Mouse (Mus musculus) cerebellum, adult 2 months (tissue): ENCODE measurements at regions not wholly inside any gene's neighbourhood (a gene's known extent, or its start where the extent isn't known, plus 50 kb on each side); places are given as distances from the start of the nearest gene placed in this dataset.
A peak's percentile ranks its signal among the peaks of the same experiment; 100 is the strongest.
"Not testable (repeated sequence)": the region's sequence is repeated elsewhere in the genome, so short reads cannot be mapped to it uniquely, and the experiment has no call there.

Experiments
- DNase-seq, 2 experiments: peaks; one replicate each; pipeline ENCODE4 v3.0.0; 2021
- H3K27ac ChIP-seq: fragments of 200-500 bp; 2 replicates; pipeline ENCODE4 v1.5.1; 2012; ENCODE audit warnings: low read length, control low read depth, inconsistent platforms; ENCODE audit not compliant: insufficient read depth
- H3K27me3 ChIP-seq: fragments of 200-500 bp; 2 replicates; pipeline ENCODE4 v1.6.1; 2012; ENCODE audit warnings: inconsistent platforms, mild to moderate bottlenecking, low read length, moderate library complexity; ENCODE audit not compliant: control insufficient read depth, insufficient read depth
- H3K4me1 ChIP-seq: fragments of 200-500 bp; 2 replicates; pipeline ENCODE4 v1.6.1; 2011; ENCODE audit warnings: low read length; ENCODE audit not compliant: control insufficient read depth, insufficient read depth
- H3K4me3 ChIP-seq: fragments of 200-500 bp; replicated peaks from 2 replicates; pipeline ENCODE3; 2011; ENCODE audit warnings: mild to moderate bottlenecking, low read depth, low read length, control low read depth; ENCODE audit not compliant: insufficient read depth
- CTCF ChIP-seq: fragments of 200-500 bp; IDR thresholded peaks from 2 replicates; pipeline ENCODE4 v1.5.1; 2011; ENCODE audit warnings: low read depth, mild to moderate bottlenecking, control low read depth, low read length, moderate library complexity, borderline replicate concordance; ENCODE audit not compliant: insufficient read depth
- POLR2A ChIP-seq: fragments of 200-500 bp; IDR thresholded peaks from 2 replicates; pipeline ENCODE4 v1.6.1; 2011; ENCODE audit warnings: low read length, control low read depth, borderline replicate concordance; ENCODE audit not compliant: insufficient read depth
- WGBS: fragments of 180-500 bp; shearing (Covaris S2); methylation state at CpG from one replicate; pipeline ENCODE4 v1.1.7; 2018; 5-methylcytosine and 5-hydroxymethylcytosine counted together

DNA sequence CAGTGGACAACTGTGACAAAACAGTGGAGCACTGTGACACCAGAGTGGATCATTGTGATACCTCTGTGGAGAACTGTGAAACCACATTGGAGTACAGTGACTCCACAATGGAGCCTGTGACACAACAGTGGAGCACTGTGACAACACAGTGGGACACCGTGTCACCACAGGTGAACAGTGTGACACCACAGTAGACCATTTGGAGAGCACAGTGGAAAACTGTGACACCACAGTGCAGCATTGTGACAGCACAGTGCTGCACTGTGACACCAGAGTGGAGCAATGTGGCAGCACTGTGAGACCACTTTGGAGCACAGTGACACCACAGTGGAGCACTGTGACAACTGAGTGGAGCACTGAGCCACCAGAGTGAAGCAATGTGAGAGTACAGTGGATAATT is 111.7 kb upstream of the Vmn1r2 start:
- H3K4me1 ChIP-seq = no peaks in the 10 kb centered on the region
- H3K27me3 ChIP-seq = no peaks in the 10 kb centered on the region
- DNase-seq = peak in 1 of 2 experiments; percentile 2
- TF ChIP-seq POLR2A (no peak), CTCF (no peak)
- H3K27ac ChIP-seq = no peak overlapping the region
- no peak overlapping the region for H3K4me3 ChIP-seq
- WGBS = 79% methylated on average over 1 of the region's 1 CpGs

DNA sequence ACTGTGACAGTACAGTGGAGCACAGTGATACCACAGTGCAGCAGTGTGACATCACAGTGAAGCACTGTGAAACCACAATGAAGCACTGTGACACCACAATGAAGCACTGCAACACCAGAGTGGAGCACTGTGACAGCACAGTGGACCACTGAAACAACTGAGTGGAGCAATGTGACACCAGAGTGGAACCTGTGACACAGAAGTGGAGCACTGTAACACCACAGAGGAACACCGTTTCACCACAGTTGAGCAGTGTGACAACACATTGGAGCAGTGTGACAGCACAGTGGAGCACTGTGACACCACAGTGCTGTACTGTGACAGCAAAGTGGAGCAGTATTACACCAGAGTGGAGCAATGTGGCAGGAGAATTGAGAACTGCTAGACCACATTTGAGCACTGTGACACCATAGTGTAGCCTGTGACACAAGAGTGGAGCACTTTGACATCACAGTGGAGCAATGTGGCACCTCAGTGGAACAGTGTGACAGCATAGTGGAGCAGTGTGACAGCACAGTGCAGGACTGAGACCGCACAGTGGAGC is 107.5 kb upstream of the Vmn1r2 start:
- peak in 1 of 2 experiments; percentile 1 for DNase-seq

DNA sequence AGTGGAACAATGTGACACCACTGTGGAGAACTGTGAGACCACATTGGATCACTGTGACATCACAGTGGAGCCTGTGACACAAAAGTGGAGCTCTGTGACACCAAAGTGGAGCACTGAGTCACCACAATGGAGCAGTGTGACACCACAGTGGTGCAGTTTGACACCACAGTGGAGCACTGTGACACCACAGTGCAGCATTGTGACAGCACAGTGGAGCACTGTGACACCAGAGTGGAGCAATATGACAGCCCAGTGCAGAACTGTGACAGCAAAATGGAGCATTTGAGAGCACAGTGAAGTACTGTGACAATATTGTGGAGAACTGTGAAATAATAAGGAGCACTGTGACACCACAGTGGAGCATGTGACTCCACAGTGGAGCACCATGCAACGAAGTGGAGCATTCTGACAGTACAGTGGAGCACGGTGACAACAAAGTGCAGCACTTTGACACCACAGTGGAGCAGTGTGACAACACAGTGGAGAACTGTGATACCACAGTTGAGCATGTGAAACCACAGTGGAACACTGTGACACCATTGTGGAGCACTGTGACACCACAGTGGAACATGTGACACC is 105.0 kb upstream of the Vmn1r2 start:
- DNase-seq = no peak
- H3K27ac ChIP-seq = no peak overlapping the region
- WGBS = 61% methylated on average over 2 of the region's 2 CpGs
- no peak overlapping the region for H3K4me3 ChIP-seq
- no peaks in the 10 kb centered on the region for H3K4me1 ChIP-seq
- TF ChIP-seq CTCF (no peak), POLR2A (no peak)
- H3K27me3 ChIP-seq = no peaks in the 10 kb centered on the region

More for the DNA sequence above, 107.5 kb upstream of the Vmn1r2 start:
- no peak overlapping the region for H3K4me3 ChIP-seq
- no peaks in the 10 kb centered on the region for H3K4me1 ChIP-seq
- H3K27me3 ChIP-seq = no peaks in the 10 kb centered on the region
- TF ChIP-seq POLR2A (no peak), CTCF (no peak)
- WGBS = 42% methylated on average over 2 of the region's 2 CpGs
- no peak overlapping the region for H3K27ac ChIP-seq

DNA sequence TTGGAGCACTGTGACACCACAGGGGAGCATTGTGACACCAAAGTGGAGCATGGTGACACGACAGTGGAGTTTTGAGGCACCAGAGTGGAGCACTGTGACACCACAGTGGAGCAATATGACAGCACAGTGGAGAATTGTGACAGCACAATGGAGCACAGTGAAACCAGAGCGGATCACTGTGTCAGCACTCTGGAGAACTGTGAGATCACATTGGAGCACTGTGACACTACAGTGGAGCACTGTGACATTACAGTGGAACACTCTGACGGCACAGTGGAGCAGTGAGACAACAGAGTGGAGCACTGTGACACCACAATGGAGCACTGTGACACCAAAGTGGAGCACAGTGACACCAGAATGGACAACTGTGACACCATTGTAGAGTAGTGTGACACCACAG is 103.2 kb upstream of the Vmn1r2 start:
- H3K27me3 ChIP-seq = no peaks in the 10 kb centered on the region
- TF ChIP-seq POLR2A (no peak), CTCF (no peak)
- H3K4me3 ChIP-seq = no peak overlapping the region
- H3K4me1 ChIP-seq = no peaks in the 10 kb centered on the region
- 40% methylated on average over 3 of the region's 3 CpGs for WGBS
- peak in 1 of 2 experiments; percentile 1 for DNase-seq
- no peak overlapping the region for H3K27ac ChIP-seq

DNA sequence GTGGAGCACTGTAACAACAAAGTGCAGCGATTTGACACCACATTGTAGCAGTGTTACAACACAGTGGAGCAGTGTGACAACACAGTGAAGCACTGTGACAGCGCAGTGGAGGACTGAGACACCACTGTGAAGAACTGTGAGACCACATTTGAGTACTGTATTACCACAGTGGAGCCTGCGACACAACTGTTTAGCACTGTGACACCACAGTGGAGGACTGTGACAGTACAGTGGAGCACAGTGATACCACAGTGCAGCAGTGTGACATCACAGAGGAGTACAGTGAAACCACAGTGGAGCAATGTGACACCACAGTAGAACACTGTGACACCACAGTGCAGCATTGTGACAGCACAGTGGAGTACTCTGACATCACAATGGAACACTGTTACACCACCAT is 102.5 kb upstream of the Vmn1r2 start:
- no peak overlapping the region for H3K27ac ChIP-seq
- no peak for DNase-seq
- H3K4me1 ChIP-seq = no peaks in the 10 kb centered on the region
- TF ChIP-seq CTCF = no peak
- no peak for TF ChIP-seq POLR2A
- no peak overlapping the region for H3K4me3 ChIP-seq
- H3K27me3 ChIP-seq = no peaks in the 10 kb centered on the region
- WGBS = 34% methylated on average over 3 of the region's 3 CpGs

DNA sequence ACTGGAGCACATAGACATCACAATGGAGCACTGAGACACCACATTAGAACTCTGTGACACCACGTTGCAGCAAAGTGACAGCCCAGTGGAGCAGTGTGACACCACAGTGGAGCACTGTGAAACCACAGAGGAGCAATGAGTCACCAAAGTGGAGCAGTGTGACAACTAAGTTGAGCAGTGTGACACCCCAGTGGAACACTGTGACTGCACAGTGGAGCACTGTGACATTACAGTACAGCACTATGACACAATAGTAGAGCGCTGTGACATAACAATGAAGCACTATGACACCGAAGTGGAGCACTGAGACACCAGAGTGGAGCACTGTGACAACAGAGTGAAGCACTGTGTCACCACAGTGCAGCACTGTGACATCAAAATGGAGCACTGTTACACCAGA is 101.8 kb upstream of the Vmn1r2 start:
- not testable (repeated sequence) for H3K27me3 ChIP-seq, DNase-seq, H3K27ac ChIP-seq, H3K4me3 ChIP-seq, H3K4me1 ChIP-seq
- WGBS = 63% methylated on average over 3 of the region's 3 CpGs

DNA sequence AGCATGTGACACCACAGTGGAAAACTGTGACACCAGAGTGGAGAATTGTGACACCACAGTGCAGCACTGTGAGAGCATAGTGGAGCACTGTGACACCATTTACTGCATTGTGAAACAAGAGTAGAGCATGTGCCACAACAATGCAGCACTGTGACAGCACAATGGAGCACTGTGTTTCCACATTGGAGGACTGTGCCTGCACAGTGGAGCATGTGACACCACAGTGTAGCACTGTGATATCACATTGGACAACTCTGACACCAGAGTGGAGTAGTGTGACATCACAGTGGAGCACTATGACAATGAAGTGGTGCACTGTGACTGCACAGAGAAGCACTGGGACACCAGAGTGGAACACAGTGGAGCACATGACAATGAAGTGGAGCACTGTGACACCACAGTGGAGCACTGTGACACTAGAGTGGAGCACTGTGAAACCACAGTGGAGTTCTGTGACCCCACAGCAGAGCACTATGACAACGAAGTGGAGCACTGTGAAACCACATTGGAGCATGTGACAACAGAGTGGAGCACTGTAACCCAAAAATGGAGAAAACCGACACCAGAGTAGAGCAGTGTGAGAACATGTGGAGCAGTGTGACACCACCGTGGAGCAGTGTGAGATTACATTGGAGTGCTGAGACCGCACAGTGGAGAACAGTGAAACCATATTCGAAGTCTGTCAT is 100.9 kb upstream of the Vmn1r2 start:
- no peaks in the 10 kb centered on the region for H3K4me1 ChIP-seq
- no peak for TF ChIP-seq CTCF
- no peak for TF ChIP-seq POLR2A
- peak in 1 of 2 experiments; percentile 1 for DNase-seq

DNA sequence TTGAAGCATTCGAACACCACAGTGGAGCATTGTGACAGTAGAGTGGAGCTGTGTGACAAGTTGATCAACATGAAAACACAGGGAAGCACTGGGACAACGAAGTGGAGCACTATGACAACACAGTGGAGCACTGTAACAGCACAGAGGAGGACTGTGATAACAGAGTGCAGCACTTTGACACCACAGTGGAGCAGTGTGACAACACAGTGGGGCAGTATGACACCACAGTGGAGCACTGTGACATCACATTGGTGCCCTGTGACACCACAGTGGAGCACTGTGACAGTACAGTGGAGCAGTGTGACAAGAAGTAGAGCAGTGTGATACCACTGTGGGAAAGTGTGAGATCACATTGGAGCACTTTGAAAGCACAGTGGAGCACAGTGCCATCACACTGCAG is 99.9 kb upstream of the Vmn1r2 start:
- no peak for TF ChIP-seq CTCF
- TF ChIP-seq POLR2A = no peak
- H3K4me3 ChIP-seq = no peak overlapping the region
- H3K27me3 ChIP-seq = no peaks in the 10 kb centered on the region
- DNase-seq = peak in 1 of 2 experiments; percentile 0
- H3K27ac ChIP-seq = no peak overlapping the region
- H3K4me1 ChIP-seq = no peaks in the 10 kb centered on the region
- WGBS = 42% methylated on average over 2 of the region's 2 CpGs

More for the DNA sequence above, 100.9 kb upstream of the Vmn1r2 start:
- H3K4me3 ChIP-seq = no peak overlapping the region
- WGBS = 71% methylated on average over 5 of the region's 5 CpGs
- H3K27me3 ChIP-seq = no peaks in the 10 kb centered on the region
- no peak overlapping the region for H3K27ac ChIP-seq

DNA sequence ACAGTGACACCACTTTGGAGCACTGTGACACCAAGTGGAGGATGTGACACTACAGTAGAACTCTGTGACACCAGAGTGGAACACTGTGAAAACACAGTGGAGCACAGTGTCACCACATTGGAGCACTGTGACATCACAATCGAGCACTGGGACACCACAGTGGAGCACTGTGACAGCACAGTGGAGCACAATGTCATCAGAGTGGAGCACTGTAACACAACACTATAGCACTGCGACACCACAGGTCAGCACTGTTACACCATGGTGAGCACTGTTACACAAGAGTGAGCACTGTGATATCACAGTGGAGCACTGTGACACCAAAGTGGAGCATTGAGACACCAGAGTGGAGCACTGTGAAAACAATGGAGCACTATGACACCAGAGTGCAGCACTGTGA is 99.5 kb upstream of the Vmn1r2 start:
- TF ChIP-seq POLR2A = no peak
- TF ChIP-seq CTCF = no peak
- Histone ChIP-seq H3K4me3 (no peak overlapping the region), H3K27me3 (no peaks in the 10 kb centered on the region), H3K4me1 (no peaks in the 10 kb centered on the region), H3K27ac (no peak overlapping the region)
- peak in 1 of 2 experiments; percentile 11 for DNase-seq
- 25% methylated on average over 2 of the region's 2 CpGs for WGBS
